Mouse (Mus musculus): ENCODE data around the gene Chchd6. TPM values are rescaled to one million over a fixed set of nuclear protein-coding genes. Genes with fewer than 3 reads are reported as not detected.

Chchd6 gene
- 69.0 and 77.1 TPM in 2 replicates for polyA plus RNA-seq (2014; fragmentation: Nextera tagmentation; extraction: Ambion mirVana)

DNA sequence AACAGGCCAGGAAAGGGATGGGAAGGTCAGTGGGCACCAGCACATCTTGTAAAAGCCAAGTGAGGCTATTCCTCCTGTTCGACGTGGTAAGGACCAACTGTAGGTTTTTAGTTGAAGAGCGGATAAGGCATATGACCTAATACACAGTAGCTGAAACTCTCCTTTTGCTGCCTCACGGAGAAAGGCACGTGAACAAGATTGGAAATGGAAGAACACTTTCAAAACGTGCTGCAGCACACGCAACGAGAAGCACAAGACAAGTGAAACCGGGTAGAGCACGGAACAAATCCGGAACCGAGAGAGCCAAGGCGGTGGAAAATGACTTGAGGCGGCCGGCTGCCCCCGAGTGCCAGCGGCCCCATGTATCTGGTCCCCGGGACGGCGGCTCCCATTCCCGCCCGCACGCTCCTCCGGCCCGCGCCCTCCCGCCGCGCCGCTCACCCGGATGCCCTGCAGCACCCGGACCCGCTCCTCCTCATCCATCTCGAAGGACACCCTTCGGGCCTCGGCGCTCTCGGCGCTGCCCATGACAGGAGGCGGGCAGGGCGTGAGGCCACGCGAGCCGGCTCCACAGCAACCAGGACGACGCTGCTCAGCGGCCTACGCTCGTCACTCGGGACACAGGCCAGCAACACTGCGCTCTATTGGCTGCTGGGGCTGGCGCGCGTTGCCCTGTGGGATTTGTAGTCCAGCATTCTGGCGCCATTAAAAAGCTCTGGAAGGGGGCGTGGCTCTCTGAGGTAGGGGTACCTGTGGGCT, at the start of gene Chchd6:
TSS of gene Chchd6 (minus strand) at position 635 of the 759 bp plus-strand sequence.
- Histone ChIP-seq H3K4me3 (ENCODE audit: low read length) (peak within 1 kb of the TSS; percentile 77), H3K36me3 (ENCODE audit: control insufficient read depth, insufficient read depth, low read length) (no peaks in the 10 kb centered on the region), H3K9ac (ENCODE audit: low read depth, low read length) (peak within 1 kb of the TSS; percentile 66), H3K9me3 (ENCODE audit: control insufficient read depth, low read length) (0 out of 2 replicates have a peak, but pooled peaks cover 5% of the 10 kb centered on the region), H3K4me2 (replicated peaks; ENCODE audit: low read depth, low read length) (peak within 1 kb of the TSS; percentile 65), H3K27ac (ENCODE audit: low read depth, low read length) (no peak within 1 kb of the TSS), H3K4me1 (ENCODE audit: control insufficient read depth, insufficient read depth, low read length) (0 out of 2 replicates have a peak, but pooled peaks cover 3% of the 10 kb centered on the region), H3K27me3 (ENCODE audit: control insufficient read depth, insufficient read depth, low read length) (no peaks in the 10 kb centered on the region)
- WGBS, result under 1% methylated on average over 55 of the region's 56 CpGs
- ATAC-seq (ENCODE audit: low FRiP score, low TSS enrichment), result peak; percentile 100

DNA sequence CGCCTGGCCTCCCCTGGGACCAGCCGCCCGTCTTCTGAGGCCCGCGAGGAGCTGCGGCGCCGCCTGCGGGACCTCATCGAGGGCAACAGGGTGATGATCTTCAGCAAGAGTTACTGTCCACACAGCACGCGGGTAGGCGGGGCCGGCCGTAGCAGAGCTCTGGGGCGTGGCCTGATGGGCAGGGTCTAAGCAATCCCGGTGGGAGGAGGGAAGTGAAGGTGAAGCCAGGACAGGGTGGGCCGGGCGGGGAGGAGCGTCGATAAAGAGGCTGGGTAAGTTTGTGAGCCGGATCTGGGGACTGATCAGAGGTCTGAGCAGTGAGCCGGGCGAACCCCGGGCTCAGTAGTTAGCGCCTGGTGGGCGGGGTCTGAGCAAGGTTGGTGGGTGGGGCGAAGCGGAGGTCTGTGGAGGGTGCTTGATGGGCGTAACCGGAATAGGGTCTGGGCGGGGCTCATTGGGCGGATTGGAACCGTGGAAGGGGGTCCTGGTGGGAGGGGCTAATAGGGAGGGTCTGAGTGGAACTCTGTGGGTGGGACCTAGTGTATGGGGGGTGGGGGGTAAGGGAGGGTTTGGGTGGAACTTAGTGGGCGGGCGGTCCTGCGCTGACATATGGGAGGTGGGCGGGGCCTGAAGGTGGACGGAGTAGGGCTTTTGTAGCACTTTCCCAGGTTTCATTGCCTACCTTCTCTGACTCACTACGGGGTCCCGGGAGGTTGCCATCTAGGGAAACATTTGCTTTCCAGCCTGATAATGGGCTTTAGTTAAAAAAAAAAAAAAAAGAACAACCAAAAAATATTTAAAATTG, 49.0 kb upstream of the Chchd6 start:
- Histone ChIP-seq H3K9ac (ENCODE audit: low read depth, low read length) (peak overlapping the region; percentile 68), H3K27ac (ENCODE audit: low read depth, low read length) (peak overlapping the region; percentile 93), H3K9me3 (ENCODE audit: control insufficient read depth, low read length) (no peaks in the 10 kb centered on the region), H3K4me3 (ENCODE audit: low read length) (peak overlapping the region; percentile 60), H3K27me3 (ENCODE audit: control insufficient read depth, insufficient read depth, low read length) (no peaks in the 10 kb centered on the region), H3K4me2 (replicated peaks; ENCODE audit: low read depth, low read length) (peak overlapping the region; percentile 85), H3K36me3 (ENCODE audit: control insufficient read depth, insufficient read depth, low read length) (no peaks in the 10 kb centered on the region), H3K4me1 (ENCODE audit: control insufficient read depth, insufficient read depth, low read length) (peaks cover 6% of the 10 kb centered on the region; the same call in 1 of the 2 replicates)
- WGBS, result 1% methylated on average over 39 of the region's 41 CpGs
- peak; percentile 96 for ATAC-seq (ENCODE audit: low FRiP score, low TSS enrichment)

DNA sequence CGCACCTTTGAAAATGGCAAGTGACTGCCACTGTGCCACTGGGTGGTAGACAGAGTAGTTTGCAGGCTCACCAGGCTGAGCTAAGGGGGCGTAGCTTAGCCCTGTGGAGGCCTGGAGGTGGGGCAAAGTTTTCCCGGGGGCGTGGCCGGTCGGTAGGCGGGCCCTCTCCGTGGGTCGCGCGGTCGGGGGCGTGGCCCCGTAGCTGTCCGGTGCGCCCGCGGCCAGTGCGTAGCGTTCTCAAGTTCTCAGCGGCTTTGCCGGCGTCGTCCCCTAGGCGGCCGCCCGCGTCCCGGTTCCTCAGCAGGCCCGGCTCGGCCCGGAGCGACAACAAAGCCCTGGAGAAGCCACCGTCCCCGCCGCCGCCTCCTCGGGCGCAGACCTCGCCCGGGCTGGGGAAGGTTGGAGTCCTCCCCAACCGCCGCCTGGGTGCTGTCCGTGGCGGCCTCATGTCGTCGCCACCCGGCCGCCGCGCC, 48.4 kb upstream of the Chchd6 start, which contains the start of gene Txnrd3:
TSS of gene Txnrd3 (plus strand) at position 191 of the 473 bp plus-strand sequence.
- no peaks in the 10 kb centered on the region for H3K36me3 ChIP-seq (ENCODE audit: control insufficient read depth, insufficient read depth, low read length)
- H3K27ac ChIP-seq (ENCODE audit: low read depth, low read length), result peak within 1 kb of the TSS; percentile 93
- peak within 1 kb of the TSS; percentile 60 for H3K4me3 ChIP-seq (ENCODE audit: low read length)
- H3K9me3 ChIP-seq (ENCODE audit: control insufficient read depth, low read length), result no peaks in the 10 kb centered on the region
- H3K9ac ChIP-seq (ENCODE audit: low read depth, low read length), result peak within 1 kb of the TSS; percentile 68
- ATAC-seq (ENCODE audit: low FRiP score, low TSS enrichment), result peak; percentile 91
- H3K4me1 ChIP-seq (ENCODE audit: control insufficient read depth, insufficient read depth, low read length), result peaks cover 6% of the 10 kb centered on the region; the same call in 1 of the 2 replicates
- H3K27me3 ChIP-seq (ENCODE audit: control insufficient read depth, insufficient read depth, low read length), result no peaks in the 10 kb centered on the region
- under 1% methylated on average over 42 of the region's 51 CpGs for WGBS
- peak within 1 kb of the TSS; percentile 85 for H3K4me2 ChIP-seq (replicated peaks; ENCODE audit: low read depth, low read length)

DNA sequence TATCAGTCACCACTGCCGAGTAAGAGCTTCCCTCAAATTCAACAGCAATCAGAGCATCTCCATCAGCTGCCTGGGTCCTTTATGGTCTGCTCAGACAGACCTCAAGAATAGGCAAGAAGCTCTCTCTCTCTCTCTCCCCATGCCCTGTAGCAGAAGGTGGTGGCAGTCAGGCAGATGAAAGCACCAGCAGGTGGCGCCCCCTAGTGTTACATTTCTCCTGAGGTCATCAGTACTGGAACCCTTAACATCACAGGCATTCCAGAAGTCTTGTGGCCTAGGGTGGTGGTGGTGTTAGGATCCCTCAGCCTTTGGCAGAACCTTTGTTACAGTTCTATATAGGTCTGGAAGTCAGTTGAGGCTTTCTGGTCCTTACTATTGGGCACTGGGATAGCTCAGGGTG, 43.6 kb upstream of the Chchd6 start:
- no peak for ATAC-seq (ENCODE audit: low FRiP score, low TSS enrichment)
- H3K9ac ChIP-seq (ENCODE audit: low read depth, low read length), result no peak overlapping the region
- no peak overlapping the region for H3K4me3 ChIP-seq (ENCODE audit: low read length)
- H3K4me1 ChIP-seq (ENCODE audit: control insufficient read depth, insufficient read depth, low read length), result peaks cover 6% of the 10 kb centered on the region; the same call in 1 of the 2 replicates
- H3K4me2 ChIP-seq (replicated peaks; ENCODE audit: low read depth, low read length), result no peak overlapping the region
- no peaks in the 10 kb centered on the region for H3K9me3 ChIP-seq (ENCODE audit: control insufficient read depth, low read length)
- H3K27ac ChIP-seq (ENCODE audit: low read depth, low read length), result no peak overlapping the region
- H3K27me3 ChIP-seq (ENCODE audit: control insufficient read depth, insufficient read depth, low read length), result no peaks in the 10 kb centered on the region
- H3K36me3 ChIP-seq (ENCODE audit: control insufficient read depth, insufficient read depth, low read length), result no peaks in the 10 kb centered on the region
- WGBS, result 46% methylated on average over 2 of the region's 2 CpGs

DNA sequence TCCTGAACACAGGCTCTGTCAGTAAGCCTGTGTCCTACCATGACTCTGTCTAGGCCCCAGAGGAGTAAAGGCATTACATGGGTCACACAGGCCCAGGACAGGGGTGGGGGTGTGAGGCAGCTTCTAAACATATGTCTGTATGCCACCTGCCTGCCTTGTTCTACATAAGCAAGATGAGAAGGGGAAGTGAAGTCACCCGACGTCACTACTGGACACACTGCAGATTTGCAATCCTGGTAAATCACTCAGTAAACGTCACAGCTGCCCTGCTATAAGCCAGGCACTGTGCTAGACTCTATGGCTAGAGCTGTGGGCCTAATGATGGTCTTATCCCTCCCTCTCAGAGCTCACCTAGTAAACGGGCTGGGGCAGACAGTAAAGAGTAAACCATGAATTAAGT, 42.5 kb upstream of the Chchd6 start:
- WGBS, result 83% methylated on average over 4 of the region's 4 CpGs
- Histone ChIP-seq H3K9me3 (ENCODE audit: control insufficient read depth, low read length) (no peaks in the 10 kb centered on the region), H3K4me1 (ENCODE audit: control insufficient read depth, insufficient read depth, low read length) (0 out of 2 replicates have a peak, but pooled peaks cover under 1% of the 10 kb centered on the region), H3K36me3 (ENCODE audit: control insufficient read depth, insufficient read depth, low read length) (no peaks in the 10 kb centered on the region), H3K27me3 (ENCODE audit: control insufficient read depth, insufficient read depth, low read length) (no peaks in the 10 kb centered on the region), H3K4me2 (replicated peaks; ENCODE audit: low read depth, low read length) (no peak overlapping the region), H3K4me3 (ENCODE audit: low read length) (no peak overlapping the region), H3K9ac (ENCODE audit: low read depth, low read length) (no peak overlapping the region), H3K27ac (ENCODE audit: low read depth, low read length) (no peak overlapping the region)
- no peak for ATAC-seq (ENCODE audit: low FRiP score, low TSS enrichment)

DNA sequence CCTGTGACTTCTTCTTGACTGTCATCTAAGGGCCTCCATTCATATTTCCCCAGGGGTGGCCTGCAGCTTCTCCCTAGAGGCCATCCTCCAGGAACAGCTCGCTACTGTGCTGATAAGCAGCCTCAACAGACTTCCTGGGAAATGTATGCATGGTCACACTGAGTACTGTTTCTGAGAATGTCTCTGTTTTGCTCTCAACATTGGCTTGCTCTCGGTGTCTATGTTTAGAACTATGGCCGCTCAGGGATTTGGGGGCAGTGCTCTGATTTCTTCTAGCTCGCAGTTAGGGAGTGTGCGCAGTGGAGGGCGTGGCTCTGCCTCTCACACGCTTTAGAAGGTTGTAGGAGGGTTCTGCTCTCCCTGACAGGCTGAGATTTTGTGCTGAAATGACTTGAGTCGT, 38.9 kb upstream of the Chchd6 start:
- no peaks in the 10 kb centered on the region for H3K27me3 ChIP-seq (ENCODE audit: control insufficient read depth, insufficient read depth, low read length)
- WGBS, result 35% methylated on average over 8 of the region's 8 CpGs
- no peak overlapping the region for H3K9ac ChIP-seq (ENCODE audit: low read depth, low read length)
- H3K9me3 ChIP-seq (ENCODE audit: control insufficient read depth, low read length), result no peaks in the 10 kb centered on the region
- no peak overlapping the region for H3K4me2 ChIP-seq (replicated peaks; ENCODE audit: low read depth, low read length)
- no peak overlapping the region for H3K4me3 ChIP-seq (ENCODE audit: low read length)
- no peak overlapping the region for H3K27ac ChIP-seq (ENCODE audit: low read depth, low read length)
- no peaks in the 10 kb centered on the region for H3K36me3 ChIP-seq (ENCODE audit: control insufficient read depth, insufficient read depth, low read length)
- H3K4me1 ChIP-seq (ENCODE audit: control insufficient read depth, insufficient read depth, low read length), result no peaks in the 10 kb centered on the region
- ATAC-seq (ENCODE audit: low FRiP score, low TSS enrichment), result no peak

DNA sequence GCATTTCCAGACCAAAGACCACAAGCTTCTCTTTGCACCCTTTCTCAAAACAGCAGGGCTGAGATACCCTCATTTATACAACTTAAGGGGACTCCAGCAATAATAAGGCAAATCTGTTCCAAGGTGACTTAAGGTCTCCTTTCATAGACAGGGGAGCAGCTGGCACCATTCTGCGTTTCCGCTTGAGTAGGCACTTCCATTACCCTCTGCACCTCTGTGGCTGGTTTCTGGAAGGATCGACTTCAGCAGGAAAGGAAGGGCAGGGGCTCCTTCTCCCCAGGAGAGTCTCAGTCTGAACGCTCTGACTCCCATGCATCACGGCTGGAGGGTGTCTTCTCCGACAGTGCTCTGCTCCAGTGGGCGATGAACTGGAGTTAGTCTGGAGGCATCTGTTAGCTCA, 37.7 kb upstream of the Chchd6 start:
- H3K4me3 ChIP-seq (ENCODE audit: low read length), result no peak overlapping the region
- WGBS, result 40% methylated on average over 7 of the region's 7 CpGs
- no peak overlapping the region for H3K4me2 ChIP-seq (replicated peaks; ENCODE audit: low read depth, low read length)
- no peaks in the 10 kb centered on the region for H3K27me3 ChIP-seq (ENCODE audit: control insufficient read depth, insufficient read depth, low read length)
- no peak for ATAC-seq (ENCODE audit: low FRiP score, low TSS enrichment)
- H3K9me3 ChIP-seq (ENCODE audit: control insufficient read depth, low read length), result no peaks in the 10 kb centered on the region
- no peaks in the 10 kb centered on the region for H3K36me3 ChIP-seq (ENCODE audit: control insufficient read depth, insufficient read depth, low read length)
- no peak overlapping the region for H3K27ac ChIP-seq (ENCODE audit: low read depth, low read length)
- H3K9ac ChIP-seq (ENCODE audit: low read depth, low read length), result no peak overlapping the region
- H3K4me1 ChIP-seq (ENCODE audit: control insufficient read depth, insufficient read depth, low read length), result no peaks in the 10 kb centered on the region

DNA sequence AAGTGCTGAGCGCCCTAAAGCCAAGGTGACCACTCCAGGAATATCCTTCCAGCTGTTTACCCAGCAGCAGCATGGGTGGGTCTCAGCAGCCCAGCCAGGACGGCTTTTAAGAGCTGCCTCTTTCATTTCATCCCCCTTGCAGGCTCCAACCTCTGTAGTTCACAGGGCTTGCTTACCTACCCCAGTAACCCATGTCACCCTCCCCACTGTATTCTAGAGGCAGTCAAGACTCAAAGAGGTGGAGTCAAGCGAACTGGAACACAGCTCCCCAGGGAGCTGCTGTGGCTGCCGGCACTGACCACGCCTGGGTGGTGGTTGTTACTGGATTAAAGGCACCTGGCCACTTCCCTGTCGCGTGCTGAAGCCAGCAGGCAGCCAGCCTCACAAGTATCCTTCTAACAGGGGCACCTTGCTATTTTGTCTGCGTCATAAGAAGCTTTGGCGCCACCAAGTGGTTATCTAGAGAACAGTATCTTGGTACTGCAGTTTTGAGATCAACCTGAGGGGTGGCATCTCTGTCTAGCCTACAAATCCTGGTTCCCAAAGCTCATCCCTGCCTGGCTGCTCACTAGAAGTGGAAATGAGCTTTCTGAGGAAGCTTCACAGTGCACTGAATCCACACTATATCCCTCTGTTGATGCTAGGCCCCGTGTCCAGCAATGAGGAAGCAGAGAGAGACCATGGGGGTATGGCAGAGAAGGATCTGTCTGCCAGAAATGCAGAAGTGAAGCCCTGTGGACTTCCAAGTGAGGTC, 36.5 kb upstream of the Chchd6 start:
- 15% methylated on average over 10 of the region's 10 CpGs for WGBS
- H3K27me3 ChIP-seq (ENCODE audit: control insufficient read depth, insufficient read depth, low read length), result no peaks in the 10 kb centered on the region
- no peak overlapping the region for H3K4me2 ChIP-seq (replicated peaks; ENCODE audit: low read depth, low read length)
- no peak overlapping the region for H3K4me3 ChIP-seq (ENCODE audit: low read length)
- H3K36me3 ChIP-seq (ENCODE audit: control insufficient read depth, insufficient read depth, low read length), result no peaks in the 10 kb centered on the region
- peak; percentile 74 for ATAC-seq (ENCODE audit: low FRiP score, low TSS enrichment)
- H3K4me1 ChIP-seq (ENCODE audit: control insufficient read depth, insufficient read depth, low read length), result no peaks in the 10 kb centered on the region
- no peak overlapping the region; the same call in 1 of the 2 replicates for H3K9ac ChIP-seq (ENCODE audit: low read depth, low read length)
- no peaks in the 10 kb centered on the region for H3K9me3 ChIP-seq (ENCODE audit: control insufficient read depth, low read length)
- H3K27ac ChIP-seq (ENCODE audit: low read depth, low read length), result no peak overlapping the region
